Mouse (Mus musculus): Measurements from ENCODE around the gene Sort1. TPM values are rescaled to one million over a fixed set of nuclear protein-coding genes. Genes with fewer than 3 reads are reported as not detected.
"Not testable (repeated sequence)": the region's sequence is repeated elsewhere in the genome, so short reads cannot be mapped to it uniquely, and the experiment has no call there.

Gene Sort1
- polyA plus RNA-seq, 1 experiment: 32.8 TPM

DNA sequence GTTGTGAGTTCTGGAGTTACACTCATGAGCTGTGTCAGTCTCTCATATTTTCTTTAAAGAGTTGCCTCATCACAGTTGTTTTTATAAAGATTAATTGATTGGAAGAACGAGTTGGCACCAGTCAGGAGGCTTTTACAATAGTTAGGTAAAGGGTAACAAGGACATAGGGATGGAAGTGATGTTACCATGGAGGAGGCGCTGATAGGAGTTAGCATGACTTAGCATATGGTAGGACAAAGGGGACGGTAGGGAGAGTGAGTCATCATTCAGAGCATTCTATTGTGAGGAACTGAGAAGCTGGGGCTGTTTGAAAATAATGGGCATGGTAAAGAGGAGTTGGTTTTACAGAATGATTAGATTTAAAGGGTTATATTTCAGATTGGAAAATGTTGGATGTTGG is 24.6 kb upstream of the Sort1 start:
- H3K27me3 ChIP-seq (ENCODE audit: control insufficient read depth, insufficient read depth, low read length): no peaks in the 10 kb centered on the region
- peaks cover 16% of the 10 kb centered on the region for H3K36me3 ChIP-seq (ENCODE audit: control insufficient read depth, insufficient read depth, low read length)
- peaks cover 3% of the 10 kb centered on the region; the same call in 1 of the 2 replicates for H3K4me1 ChIP-seq (ENCODE audit: control insufficient read depth, insufficient read depth, insufficient read length, low read length)
- H3K4me3 ChIP-seq (ENCODE audit: low read depth, low read length): no peak overlapping the region
- 51% methylated on average over 3 of the region's 3 CpGs for WGBS
- TF ChIP-seq POLR2A (IDR thresholded peaks at IDR 0.05; ENCODE audit: low read depth, low read length) (no peak), CTCF (IDR thresholded peaks at IDR 0.05; ENCODE audit: extremely low read depth, insufficient read length, insufficient replicate concordance, low read depth, low read length) (no peak)
- H3K27ac ChIP-seq (ENCODE audit: insufficient read depth, low read depth, low read length): no peak overlapping the region

DNA sequence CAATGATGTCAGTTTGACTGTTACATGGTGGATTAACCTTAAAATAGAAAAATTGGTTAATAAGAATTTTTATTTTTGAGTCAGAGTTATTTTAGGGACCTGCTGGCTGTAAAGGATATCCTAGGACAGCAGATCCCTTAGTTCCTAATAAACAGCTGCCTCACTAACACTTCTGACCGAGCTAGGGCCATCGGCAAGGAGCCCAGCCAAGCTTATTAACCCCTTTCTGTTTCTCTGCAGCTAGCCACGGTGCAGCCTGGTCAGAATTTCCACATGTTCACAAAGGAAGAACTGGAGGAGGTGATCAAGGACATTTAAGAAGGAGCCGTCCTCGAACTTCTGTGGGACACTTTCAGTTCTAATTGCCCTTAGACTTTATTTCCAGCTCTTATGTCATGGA is 4.4 kb upstream of the Sort1 start:
- not testable (repeated sequence) for H3K4me1 ChIP-seq (ENCODE audit: control insufficient read depth, insufficient read depth, insufficient read length, low read length); H3K27me3 ChIP-seq (ENCODE audit: control insufficient read depth, insufficient read depth, low read length); H3K27ac ChIP-seq (ENCODE audit: insufficient read depth, low read depth, low read length); H3K4me3 ChIP-seq (ENCODE audit: low read depth, low read length)
- 82% methylated on average over 5 of the region's 5 CpGs for whole genome bisulfite sequencing
- H3K36me3 ChIP-seq (ENCODE audit: control insufficient read depth, insufficient read depth, low read length): peaks cover 29% of the 10 kb centered on the region

DNA sequence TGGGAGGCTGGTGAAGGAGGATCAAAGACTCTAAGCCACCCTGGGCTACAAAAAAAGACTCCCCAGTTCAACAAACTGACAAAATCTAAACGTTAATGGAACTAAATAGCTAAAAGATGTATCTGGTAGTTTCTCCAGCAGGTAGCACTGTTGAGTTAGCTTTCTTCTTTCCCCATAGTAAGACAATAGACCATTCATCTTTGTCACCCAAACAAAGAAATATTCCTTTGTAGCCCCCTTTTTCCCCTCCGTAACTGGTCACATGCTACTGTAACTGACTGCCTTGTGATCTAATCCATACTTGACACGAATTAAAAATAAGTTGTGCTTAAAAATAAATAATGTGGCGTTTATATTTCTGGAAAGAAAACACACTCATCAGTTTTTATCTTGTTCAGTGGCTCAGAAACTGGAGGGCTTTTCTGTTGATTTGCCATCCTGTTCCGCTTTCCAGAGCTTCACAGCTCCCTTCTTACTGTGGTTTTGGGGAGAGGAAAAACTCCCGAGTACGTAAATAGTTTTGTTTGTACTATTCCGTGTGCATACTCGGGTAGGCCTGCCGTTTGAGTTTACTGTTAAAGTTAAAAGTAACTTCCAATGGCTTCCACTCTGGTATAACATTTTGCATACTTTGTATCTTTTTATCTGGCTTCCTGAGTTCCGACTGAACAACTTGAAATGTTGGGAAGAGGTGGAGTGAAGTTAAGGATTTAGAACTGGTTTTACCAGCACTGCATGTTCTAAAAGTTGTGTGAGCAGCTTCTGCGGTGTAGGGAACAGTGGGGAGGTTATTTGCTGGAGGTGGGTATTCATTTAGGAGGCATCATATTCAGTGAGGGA is 1.3 kb upstream of the Sort1 start:
- Histone ChIP-seq H3K4me3 (ENCODE audit: low read depth, low read length) (no peak overlapping the region), H3K27ac (ENCODE audit: insufficient read depth, low read depth, low read length) (no peak overlapping the region), H3K4me1 (ENCODE audit: control insufficient read depth, insufficient read depth, insufficient read length, low read length) (peaks cover 11% of the 10 kb centered on the region; the same call in 1 of the 2 replicates), H3K36me3 (ENCODE audit: control insufficient read depth, insufficient read depth, low read length) (peaks cover 9% of the 10 kb centered on the region), H3K27me3 (ENCODE audit: control insufficient read depth, insufficient read depth, low read length) (no peaks in the 10 kb centered on the region)
- no peak for TF ChIP-seq POLR2A (IDR thresholded peaks at IDR 0.05; ENCODE audit: low read depth, low read length)
- TF ChIP-seq CTCF (IDR thresholded peaks at IDR 0.05; ENCODE audit: extremely low read depth, insufficient read length, insufficient replicate concordance, low read depth, low read length): no peak
- 20% methylated on average over 12 of the region's 12 CpGs for WGBS

DNA sequence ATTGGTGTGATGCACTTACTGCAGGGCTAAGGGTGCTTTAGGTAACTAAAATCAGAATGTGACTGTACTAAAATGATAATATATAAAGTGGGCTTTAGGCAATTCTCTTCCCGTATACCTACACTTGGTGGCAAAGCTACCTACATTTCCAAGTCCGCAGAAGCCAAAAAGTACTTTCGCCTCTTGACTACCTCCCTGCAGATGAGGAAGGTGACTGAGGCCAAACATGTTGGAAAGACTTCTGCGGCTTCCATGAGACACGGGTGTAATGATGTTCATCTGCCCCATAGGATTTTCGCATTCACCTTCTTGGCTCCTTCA is 681 bp upstream of the Sort1 start:
- Histone ChIP-seq H3K36me3 (ENCODE audit: control insufficient read depth, insufficient read depth, low read length) (peaks cover 4% of the 10 kb centered on the region), H3K27ac (ENCODE audit: insufficient read depth, low read depth, low read length) (no peak overlapping the region), H3K4me1 (ENCODE audit: control insufficient read depth, insufficient read depth, insufficient read length, low read length) (peaks cover 15% of the 10 kb centered on the region; the same call in 1 of the 2 replicates), H3K4me3 (ENCODE audit: low read depth, low read length) (peak overlapping the region; percentile 86), H3K27me3 (ENCODE audit: control insufficient read depth, insufficient read depth, low read length) (no peaks in the 10 kb centered on the region)
- TF ChIP-seq POLR2A (IDR thresholded peaks at IDR 0.05; ENCODE audit: low read depth, low read length) (no peak), CTCF (IDR thresholded peaks at IDR 0.05; ENCODE audit: extremely low read depth, insufficient read length, insufficient replicate concordance, low read depth, low read length) (no peak)
- WGBS: 17% methylated on average over 6 of the region's 6 CpGs

DNA sequence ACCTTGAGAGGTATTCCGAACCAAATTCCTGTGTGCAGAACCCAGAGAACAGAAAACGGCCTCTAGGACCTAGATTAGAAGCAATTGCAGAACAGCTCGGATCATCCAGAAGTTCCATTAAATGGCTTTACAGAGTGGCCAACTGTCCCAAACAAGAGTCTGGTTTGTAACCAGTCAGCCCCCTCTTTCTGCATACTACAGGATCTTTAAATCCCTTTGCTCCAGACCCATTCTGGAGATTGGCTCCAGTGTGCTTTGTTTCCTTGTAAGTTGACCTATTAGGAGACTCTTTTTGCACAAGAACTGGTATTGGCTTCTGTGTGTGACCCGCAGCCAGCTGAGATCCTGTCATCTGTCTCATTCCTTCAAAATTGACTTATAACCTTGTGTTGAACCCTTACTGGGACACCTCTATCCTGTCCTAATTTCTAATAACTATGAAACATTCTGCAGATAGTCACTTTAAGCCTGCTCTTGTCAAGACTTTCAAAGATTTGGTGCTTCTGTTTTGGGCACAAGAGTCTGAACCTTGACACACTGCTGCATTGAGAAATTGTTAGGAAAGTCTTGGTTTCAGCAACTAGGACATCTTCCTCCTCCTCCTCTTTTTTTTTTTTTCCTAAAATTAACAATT is 1.3 kb downstream of the Sort1 start:
- WGBS: 31% methylated on average over 4 of the region's 4 CpGs

DNA sequence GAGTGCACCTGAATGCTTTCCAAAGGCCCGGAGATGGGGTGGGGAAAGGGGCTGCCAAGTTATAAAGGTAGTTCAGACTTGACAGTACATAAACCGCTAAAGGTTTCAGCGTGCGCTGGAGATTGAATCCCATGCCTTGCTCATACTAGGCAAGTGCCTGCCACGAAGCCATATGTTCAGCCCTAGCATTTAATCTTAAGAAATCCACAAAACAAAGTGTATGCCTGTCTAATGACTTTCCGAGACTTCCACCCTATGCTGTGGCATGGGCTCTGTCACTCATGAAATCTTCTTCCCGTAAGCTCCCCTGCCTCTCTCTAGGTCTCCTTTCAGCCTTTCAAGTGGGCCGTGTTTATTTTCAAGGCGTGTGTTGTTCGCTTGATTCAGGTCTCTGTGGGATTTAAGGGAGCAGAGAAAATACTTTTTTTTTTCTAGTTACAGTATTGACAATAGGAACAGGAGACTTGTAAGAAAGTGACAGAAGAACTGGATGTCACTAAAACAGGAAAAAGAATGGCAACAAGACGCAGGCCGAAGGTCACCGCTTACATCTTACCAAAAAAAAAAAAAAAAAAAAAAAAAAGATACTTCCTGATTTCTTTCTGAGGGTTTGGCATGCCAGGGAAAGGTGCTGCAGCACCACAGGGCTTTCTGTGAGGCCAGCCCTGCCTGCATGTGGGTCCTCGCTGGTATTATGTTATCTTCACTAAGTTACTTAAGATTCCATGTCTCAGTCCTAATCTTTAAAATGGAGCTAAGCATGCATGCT is 3.0 kb downstream of the Sort1 start:
- TF ChIP-seq POLR2A (IDR thresholded peaks at IDR 0.05; ENCODE audit: low read depth, low read length) (no peak), CTCF (IDR thresholded peaks at IDR 0.05; ENCODE audit: extremely low read depth, insufficient read length, insufficient replicate concordance, low read depth, low read length) (no peak)

More for the DNA sequence above, 1.3 kb downstream of the Sort1 start:
- peaks cover 23% of the 10 kb centered on the region for H3K4me1 ChIP-seq (ENCODE audit: control insufficient read depth, insufficient read depth, insufficient read length, low read length)
- H3K4me3 ChIP-seq (ENCODE audit: low read depth, low read length): peak overlapping the region; percentile 86; the same call in 1 of the 2 replicates
- 0 out of 2 replicates have a peak overlapping the region, but pooled peaks have one; percentile 6 for H3K27ac ChIP-seq (ENCODE audit: insufficient read depth, low read depth, low read length)
- TF ChIP-seq CTCF (IDR thresholded peaks at IDR 0.05; ENCODE audit: extremely low read depth, insufficient read length, insufficient replicate concordance, low read depth, low read length) (no peak), POLR2A (IDR thresholded peaks at IDR 0.05; ENCODE audit: low read depth, low read length) (no peak)
- no peaks in the 10 kb centered on the region for H3K36me3 ChIP-seq (ENCODE audit: control insufficient read depth, insufficient read depth, low read length)
- H3K27me3 ChIP-seq (ENCODE audit: control insufficient read depth, insufficient read depth, low read length): no peaks in the 10 kb centered on the region

More for the DNA sequence above, 3.0 kb downstream of the Sort1 start:
- Histone ChIP-seq H3K36me3 (ENCODE audit: control insufficient read depth, insufficient read depth, low read length) (no peaks in the 10 kb centered on the region), H3K27ac (ENCODE audit: insufficient read depth, low read depth, low read length) (peak overlapping the region; percentile 65), H3K27me3 (ENCODE audit: control insufficient read depth, insufficient read depth, low read length) (no peaks in the 10 kb centered on the region), H3K4me3 (ENCODE audit: low read depth, low read length) (no peak overlapping the region), H3K4me1 (ENCODE audit: control insufficient read depth, insufficient read depth, insufficient read length, low read length) (peaks cover 33% of the 10 kb centered on the region)
- WGBS: 28% methylated on average over 14 of the region's 14 CpGs
